Mouse (Mus musculus) forebrain, postnatal 0 days (tissue): Measurements from ENCODE around the gene Gm4491. TPM values are rescaled to one million over a fixed set of nuclear protein-coding genes. Genes with fewer than 3 reads are reported as not detected.

Source experiments
- ATAC-seq: fragments of 200-750 bp; cut with Nextera tagmentation; 2 replicates; pipeline ENCODE4 v1.8.0; 2017; ENCODE audit warnings: mild to moderate bottlenecking, moderate library complexity
- DNase-seq: peaks from one replicate; pipeline ENCODE4 v3.0.0-alpha.2; 2015
- H3K27ac ChIP-seq: fragments of 300-500 bp; sonication (generic); 2 replicates; pipeline ENCODE4 v1.5.1; 2014; ENCODE audit warnings: low read depth, mild to moderate bottlenecking, antibody characterized with exemption, low read length, moderate library complexity, mixed read lengths
- H3K27me3 ChIP-seq: fragments of 300-500 bp; sonication (generic); 2 replicates; pipeline ENCODE4 v1.6.1; 2014; ENCODE audit warnings: mild to moderate bottlenecking, low read length, mixed read lengths; ENCODE audit not compliant: insufficient read depth
- H3K36me3 ChIP-seq: fragments of 300-500 bp; sonication (generic); 2 replicates; pipeline ENCODE4 v1.6.1; 2014; ENCODE audit warnings: mild to moderate bottlenecking, moderate library complexity; ENCODE audit not compliant: insufficient read depth
- H3K4me1 ChIP-seq: fragments of 300-500 bp; sonication (generic); 2 replicates; pipeline ENCODE4 v1.6.1; 2014; ENCODE audit warnings: antibody characterized with exemption; ENCODE audit not compliant: insufficient read depth
- H3K4me2 ChIP-seq: fragments of 300-500 bp; sonication (generic); 2 replicates; pipeline ENCODE4 v1.6.1; 2014; ENCODE audit warnings: low read depth, mild to moderate bottlenecking, moderate library complexity
- H3K4me3 ChIP-seq: fragments of 300-500 bp; sonication (generic); 2 replicates; pipeline ENCODE4 v1.5.1; 2014; ENCODE audit warnings: low read depth, low read length, mixed read lengths
- H3K9ac ChIP-seq: fragments of 300-500 bp; sonication (generic); 2 replicates; pipeline ENCODE4 v1.6.1; 2014; ENCODE audit warnings: mild to moderate bottlenecking
- H3K9me3 ChIP-seq: fragments of 300-500 bp; sonication (generic); 2 replicates; pipeline ENCODE4 v1.6.1; 2016; ENCODE audit warnings: low read length
- CTCF ChIP-seq: sonication (generic); IDR thresholded peaks from 2 replicates; pipeline ENCODE4 v1.5.1; 2016; ENCODE audit warnings: antibody characterized with exemption, control low read depth, low read depth
- WGBS: fragments of 180-500 bp; shearing (Covaris S2); extraction: QIAGEN DNeasy Blood & Tissue Kit; methylation state at CpG from one replicate; pipeline ENCODE4 v1.1.7; 2014; 5-methylcytosine and 5-hydroxymethylcytosine counted together
- polyA plus RNA-seq: library from polyadenylated mRNA; unstranded; fragments of >200 nt; fragmentation: Nextera tagmentation; extraction: Ambion mirVana; gene quantifications from 2 replicates; pipeline ENCODE4 v1.2.1, GENCODE M21; 2015
- total RNA-seq: library from RNA; depleted of rRNA; stranded (reverse); fragments of >200 nt; gene quantifications from 2 replicates; pipeline ENCODE4 v1.2.3, GENCODE M21; 2014

Gm4491 gene
- total and polyA plus RNA-seq, 2 experiments from 2014 or later = 0.24 TPM; not detected in 1

DNA sequence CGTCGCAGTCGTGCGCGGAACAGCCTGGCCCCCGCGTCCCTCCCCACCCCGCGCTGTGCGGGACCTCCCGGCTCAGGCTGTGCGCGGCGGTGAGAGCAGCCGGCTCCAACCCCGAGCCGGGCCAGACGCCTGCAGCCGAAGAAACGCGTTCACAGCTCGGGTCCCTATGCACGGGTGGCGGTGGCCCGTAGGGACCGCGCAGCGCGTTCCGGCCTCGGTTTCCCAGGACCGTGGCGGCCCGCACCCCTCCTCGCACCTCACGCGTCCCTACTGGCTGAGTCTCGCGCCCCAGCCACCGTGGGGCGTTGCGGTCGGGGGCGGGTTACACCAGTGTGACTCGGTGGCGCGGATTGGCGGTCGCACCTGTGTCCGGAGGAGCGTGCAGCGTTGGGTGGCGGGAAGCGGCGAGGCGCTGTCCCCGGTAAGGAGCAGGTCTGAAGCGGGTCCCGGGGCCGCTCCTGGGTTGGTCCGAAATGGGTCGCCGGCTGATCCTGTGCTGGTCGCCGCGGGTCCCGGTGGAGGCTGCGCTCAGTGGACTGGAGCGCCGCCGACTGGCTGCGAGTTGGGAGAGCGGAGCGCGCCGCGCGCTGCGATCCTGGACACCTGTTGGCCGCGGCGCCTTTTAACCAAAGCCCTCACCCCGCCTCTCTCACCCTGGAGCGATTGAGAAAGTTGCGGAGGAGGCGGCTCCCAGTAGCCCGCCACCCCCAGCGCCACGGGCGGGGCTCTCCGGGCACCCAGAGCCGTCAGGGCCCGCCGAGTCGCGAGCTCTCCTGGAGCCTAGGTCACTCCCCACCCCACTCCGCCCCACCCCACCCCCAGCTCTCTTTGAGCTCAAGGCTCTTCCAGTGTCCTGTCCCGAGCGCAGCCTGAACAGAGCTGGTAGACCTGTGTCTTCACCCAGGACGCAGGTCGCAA, 11.3 kb downstream of the Gm4491 start, which contains the start of gene Gjb2:
Gene Gjb2, minus strand, starts transcription at position 597 of the 918 bp plus-strand sequence.
- Histone ChIP-seq H3K4me1 (peaks cover 5% of the 10 kb centered on the region; the same call in 1 of the 2 replicates), H3K9me3 (no peaks in the 10 kb centered on the region), H3K4me3 (peak within 1 kb of the TSS; percentile 61), H3K4me2 (peak within 1 kb of the TSS; percentile 100), H3K27ac (no peak within 1 kb of the TSS), H3K9ac (peak within 1 kb of the TSS; percentile 48), H3K27me3 (peaks cover 57% of the 10 kb centered on the region), H3K36me3 (no peaks in the 10 kb centered on the region)
- DNase-seq (peak; percentile 15), ATAC-seq (peak; percentile 74)
- WGBS = 3% methylated on average over 99 of the region's 101 CpGs
- peak; percentile 37 for TF ChIP-seq CTCF

DNA sequence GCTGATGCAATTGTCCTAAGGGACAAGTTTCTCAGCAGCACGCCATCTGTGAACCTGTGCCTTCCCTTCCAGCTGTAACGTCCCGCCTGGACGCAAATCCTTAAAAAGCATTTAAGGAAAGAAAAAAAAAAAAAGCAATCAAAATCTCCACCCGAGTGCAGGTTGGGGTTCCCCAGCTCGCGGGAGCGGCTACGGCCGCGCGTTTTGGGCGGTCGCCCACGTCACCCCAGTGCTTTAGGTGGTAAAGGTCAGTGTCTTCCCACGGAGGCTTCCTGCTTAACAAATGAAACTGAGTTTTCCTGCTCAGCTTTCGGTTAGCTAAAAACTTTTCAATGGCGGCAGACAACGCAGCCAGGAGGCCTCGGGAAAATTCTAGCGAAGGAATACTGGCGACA, 12.0 kb downstream of the Gm4491 start:
- H3K27ac ChIP-seq = no peak overlapping the region
- H3K9me3 ChIP-seq = no peaks in the 10 kb centered on the region
- H3K4me3 ChIP-seq = peak overlapping the region; percentile 61
- H3K36me3 ChIP-seq = no peaks in the 10 kb centered on the region
- H3K4me1 ChIP-seq = peaks cover 5% of the 10 kb centered on the region; the same call in 1 of the 2 replicates
- no peak for DNase-seq
- no peak for ATAC-seq
- peak overlapping the region; percentile 100 for H3K4me2 ChIP-seq
- H3K9ac ChIP-seq = peak overlapping the region; percentile 48
- H3K27me3 ChIP-seq = peaks cover 57% of the 10 kb centered on the region
- TF ChIP-seq CTCF = no peak
- WGBS = 2% methylated on average over 22 of the region's 22 CpGs

DNA sequence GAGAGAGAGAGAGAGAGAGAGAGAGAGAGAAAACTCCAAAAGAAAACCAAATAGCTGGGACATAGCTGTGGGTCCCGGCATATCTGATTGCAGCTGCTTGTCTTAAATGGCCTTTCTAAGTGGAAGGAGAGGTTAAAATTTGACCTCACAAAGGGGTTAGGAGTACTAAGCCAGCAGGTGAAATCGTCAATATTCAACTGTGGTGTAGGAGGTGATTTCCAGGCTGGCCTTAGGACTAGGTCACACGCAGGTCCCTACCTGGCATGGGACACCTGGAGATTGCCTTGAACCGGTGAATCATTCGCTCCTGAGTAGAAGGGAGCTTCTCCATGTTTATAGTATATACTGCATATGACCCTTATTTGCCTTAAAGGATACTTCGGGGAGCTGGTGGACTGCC, 12.6 kb downstream of the Gm4491 start:
- no peaks in the 10 kb centered on the region for H3K9me3 ChIP-seq
- ATAC-seq = no peak
- no peak overlapping the region for H3K9ac ChIP-seq
- H3K4me3 ChIP-seq = no peak overlapping the region
- H3K27ac ChIP-seq = no peak overlapping the region
- whole genome bisulfite sequencing = 63% methylated on average over 6 of the region's 6 CpGs
- no peak overlapping the region for H3K4me2 ChIP-seq
- DNase-seq = no peak
- TF ChIP-seq CTCF = no peak
- H3K36me3 ChIP-seq = no peaks in the 10 kb centered on the region
- peaks cover 57% of the 10 kb centered on the region for H3K27me3 ChIP-seq
- H3K4me1 ChIP-seq = peaks cover 5% of the 10 kb centered on the region; the same call in 1 of the 2 replicates

DNA sequence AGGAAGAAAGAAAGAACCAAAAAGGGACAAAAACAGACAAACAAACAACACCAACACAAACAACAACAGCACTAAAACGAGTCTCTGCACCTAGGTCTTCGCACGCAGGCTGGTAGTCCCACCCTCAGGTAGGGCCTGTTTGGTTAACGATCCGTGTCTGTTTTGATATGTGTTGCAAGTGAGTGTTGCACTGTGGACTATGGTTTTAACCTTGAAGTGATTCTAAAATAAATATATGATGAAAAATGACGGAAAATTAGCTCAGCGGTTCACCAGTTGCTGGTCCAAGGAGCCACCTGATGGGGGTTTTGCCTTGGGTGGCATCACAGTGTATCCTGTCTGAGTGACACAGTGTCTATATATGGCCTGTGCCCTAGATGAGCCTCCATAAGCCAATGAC, 14.1 kb downstream of the Gm4491 start:
- no peak for ATAC-seq
- Histone ChIP-seq H3K36me3 (no peaks in the 10 kb centered on the region), H3K9me3 (no peaks in the 10 kb centered on the region), H3K4me3 (no peak overlapping the region), H3K9ac (no peak overlapping the region), H3K4me1 (peaks cover 5% of the 10 kb centered on the region; the same call in 1 of the 2 replicates), H3K27me3 (peaks cover 46% of the 10 kb centered on the region), H3K4me2 (no peak overlapping the region), H3K27ac (no peak overlapping the region)
- 88% methylated on average over 7 of the region's 7 CpGs for WGBS
- no peak for TF ChIP-seq CTCF
- DNase-seq = no peak

DNA sequence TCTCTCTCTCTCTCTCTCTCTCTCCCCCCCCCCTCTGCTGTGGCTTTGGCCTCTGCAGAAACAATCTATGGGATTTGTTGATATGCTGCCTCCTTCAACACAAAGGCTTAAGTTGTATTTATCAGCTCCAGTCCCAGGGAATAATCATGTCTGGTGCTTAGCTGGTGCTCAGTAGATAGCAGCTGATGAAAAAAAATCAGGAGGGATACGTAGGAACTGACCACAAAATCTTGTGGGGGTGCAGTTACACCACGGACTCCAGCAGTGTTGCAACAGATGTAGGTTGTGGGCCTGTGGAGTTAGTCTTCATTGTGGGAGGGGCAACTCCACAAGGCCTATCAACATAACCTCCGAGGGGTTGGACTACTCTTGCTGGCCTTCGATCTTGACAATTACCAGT, 19.8 kb downstream of the Gm4491 start:
- no peaks in the 10 kb centered on the region for H3K36me3 ChIP-seq
- H3K4me2 ChIP-seq = no peak overlapping the region
- H3K9ac ChIP-seq = no peak overlapping the region
- no peak overlapping the region for H3K4me3 ChIP-seq
- TF ChIP-seq CTCF = no peak
- DNase-seq (no peak), ATAC-seq (no peak)
- H3K4me1 ChIP-seq = no peaks in the 10 kb centered on the region
- no peaks in the 10 kb centered on the region for H3K27me3 ChIP-seq
- no peaks in the 10 kb centered on the region for H3K9me3 ChIP-seq
- 82% methylated on average over 4 of the region's 4 CpGs for WGBS
- no peak overlapping the region for H3K27ac ChIP-seq

DNA sequence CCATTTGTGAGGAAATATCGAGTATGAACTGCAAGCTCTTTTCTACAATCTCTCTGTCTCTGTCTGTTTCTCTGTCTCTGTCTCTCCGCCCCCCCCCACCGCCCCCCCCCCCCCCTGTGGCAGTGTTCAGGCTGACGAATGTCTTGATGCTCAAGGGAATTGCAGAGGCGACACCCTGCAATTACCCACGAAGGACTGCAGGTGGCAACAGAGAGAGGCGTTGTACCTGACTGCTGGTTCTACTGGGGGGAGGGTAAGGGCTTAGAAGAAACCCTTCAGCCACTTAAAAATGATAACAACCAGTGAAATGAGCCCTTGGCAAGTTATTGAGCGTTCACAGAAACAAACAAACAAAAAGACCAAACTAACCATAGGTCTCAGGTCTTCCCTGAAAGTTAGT, 22.7 kb downstream of the Gm4491 start:
- Histone ChIP-seq H3K4me2 (no peak overlapping the region), H3K27ac (no peak overlapping the region), H3K36me3 (no peaks in the 10 kb centered on the region), H3K27me3 (no peaks in the 10 kb centered on the region), H3K4me3 (no peak overlapping the region), H3K9ac (no peak overlapping the region), H3K9me3 (no peaks in the 10 kb centered on the region), H3K4me1 (no peaks in the 10 kb centered on the region)
- 9% methylated on average over 6 of the region's 8 CpGs for WGBS
- ATAC-seq (0 out of 2 replicates have a peak, but pooled peaks have one; percentile 36), DNase-seq (no peak)
- peak; percentile 66 for TF ChIP-seq CTCF

DNA sequence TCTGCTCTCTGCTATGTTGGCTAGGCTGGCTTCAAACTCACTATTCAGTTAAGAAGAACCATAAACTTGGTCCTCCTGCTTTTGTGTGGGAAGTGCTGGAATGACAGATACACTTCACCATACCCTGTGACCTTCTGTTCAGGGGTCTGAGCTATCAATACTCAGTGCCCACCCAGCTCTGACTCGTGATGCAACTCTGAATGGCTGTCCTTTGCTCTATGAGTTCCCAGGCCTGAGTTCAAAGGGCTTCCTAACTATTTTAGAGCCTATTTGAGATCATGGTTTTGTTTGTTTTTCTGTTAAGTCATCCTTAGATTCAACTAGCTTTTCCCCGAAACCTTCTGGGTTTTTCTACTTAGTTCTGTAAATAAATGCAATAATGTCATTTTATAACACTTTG, 25.7 kb downstream of the Gm4491 start:
- DNase-seq (no peak), ATAC-seq (no peak)
- Histone ChIP-seq H3K9me3 (no peaks in the 10 kb centered on the region), H3K27me3 (no peaks in the 10 kb centered on the region), H3K4me3 (no peak overlapping the region), H3K36me3 (no peaks in the 10 kb centered on the region), H3K4me2 (no peak overlapping the region), H3K4me1 (no peaks in the 10 kb centered on the region), H3K27ac (no peak overlapping the region), H3K9ac (no peak overlapping the region)
- TF ChIP-seq CTCF = no peak
- WGBS = 66% methylated on average over 2 of the region's 2 CpGs
